Mouse (Mus musculus) megakaryocyte, embryonic 14.5 days (primary cell): Measurements from ENCODE around the gene Dock7. TPM values are rescaled to one million over a fixed set of nuclear protein-coding genes. Genes with fewer than 3 reads are reported as not detected.

Experiments
- H3K27me3 ChIP-seq: replicated peaks from 2 replicates; pipeline ENCODE3; 2012; ENCODE audit warnings: inconsistent platforms
- H3K36me3 ChIP-seq: replicated peaks from 2 replicates; pipeline ENCODE3; 2012; ENCODE audit warnings: low read length, inconsistent platforms, mixed read lengths
- H3K4me1 ChIP-seq: 2 replicates; pipeline ENCODE4 v1.6.1; 2012; ENCODE audit warnings: inconsistent platforms
- H3K4me3 ChIP-seq: replicated peaks from 2 replicates; pipeline ENCODE3; 2012; ENCODE audit warnings: moderate library complexity, mild to moderate bottlenecking, inconsistent platforms
- H3K9me3 ChIP-seq: 2 replicates; pipeline ENCODE4 v1.6.1; 2012; ENCODE audit warnings: inconsistent platforms
- FLI1 ChIP-seq: IDR thresholded peaks from 2 replicates; pipeline ENCODE4 v1.6.1; 2012; ENCODE audit warnings: low read length, inconsistent platforms, mixed read lengths
- GATA1 ChIP-seq: IDR thresholded peaks from 3 replicates; pipeline ENCODE4 v1.6.1; 2012; ENCODE audit warnings: mixed read lengths, low read length, inconsistent platforms, borderline replicate concordance
- polyA plus RNA-seq: library from polyadenylated mRNA; stranded (reverse); fragments of >175 nt; gene quantifications from 2 replicates; pipeline ENCODE4 v1.2.3, GENCODE M21; 2012; ENCODE audit warnings: low replicate concordance; ENCODE audit not compliant: insufficient read depth

Dock7 gene
- polyA plus RNA-seq, 1 experiment: 0.41 TPM

- no peaks in the 10 kb centered on the region for H3K27me3 ChIP-seq
- H3K4me1 ChIP-seq: peaks cover 29% of the 10 kb centered on the region
- H3K36me3 ChIP-seq: peaks cover 5% of the 10 kb centered on the region
- TF ChIP-seq GATA1 (no peak), FLI1 (no peak)
- H3K9me3 ChIP-seq: peaks cover 11% of the 10 kb centered on the region
- H3K4me3 ChIP-seq: peak within 1 kb of the TSS; percentile 95
Measured at GRCm38 (mm10) chr4:98923568-98924070, 197.1 kb downstream of the Dock7 start, which contains the start of gene Usp1. TSS of gene Usp1 (plus strand) at chr4:98923810.

- Histone ChIP-seq H3K9me3 (peaks cover 11% of the 10 kb centered on the region), H3K4me3 (peak overlapping the region; percentile 95), H3K27me3 (no peaks in the 10 kb centered on the region), H3K4me1 (peaks cover 29% of the 10 kb centered on the region), H3K36me3 (peaks cover under 1% of the 10 kb centered on the region)
- TF ChIP-seq FLI1 (no peak), GATA1 (no peak)
Measured at GRCm38 (mm10) chr4:98922643-98923567, 197.8 kb downstream of the Dock7 start.

GRCm38 (mm10) chr4:98922061-98922642, 198.6 kb downstream of the Dock7 start:
- peaks cover 31% of the 10 kb centered on the region for H3K4me1 ChIP-seq
- H3K27me3 ChIP-seq: no peaks in the 10 kb centered on the region
- no peaks in the 10 kb centered on the region for H3K36me3 ChIP-seq
- TF ChIP-seq GATA1 (no peak), FLI1 (no peak)
- H3K9me3 ChIP-seq: peaks cover 11% of the 10 kb centered on the region
- peak overlapping the region; percentile 95 for H3K4me3 ChIP-seq

- Histone ChIP-seq H3K4me3 (no peak overlapping the region), H3K9me3 (peaks cover 11% of the 10 kb centered on the region), H3K36me3 (no peaks in the 10 kb centered on the region), H3K4me1 (peaks cover 27% of the 10 kb centered on the region), H3K27me3 (no peaks in the 10 kb centered on the region)
- TF ChIP-seq FLI1 (no peak), GATA1 (no peak)
Measured at GRCm38 (mm10) chr4:98920896-98921295, 199.8 kb downstream of the Dock7 start.

- Histone ChIP-seq H3K27me3 (no peaks in the 10 kb centered on the region), H3K36me3 (no peaks in the 10 kb centered on the region), H3K4me3 (no peak overlapping the region), H3K9me3 (peaks cover 11% of the 10 kb centered on the region), H3K4me1 (peaks cover 18% of the 10 kb centered on the region)
- TF ChIP-seq GATA1 (no peak), FLI1 (no peak)
Measured at GRCm38 (mm10) chr4:98918204-98918603, 202.5 kb downstream of the Dock7 start.

GRCm38 (mm10) chr4:98917724-98918123, 203.0 kb downstream of the Dock7 start:
- TF ChIP-seq FLI1: no peak
- no peak for TF ChIP-seq GATA1

GRCm38 (mm10) chr4:98910246-98910645, 210.5 kb downstream of the Dock7 start:
- Histone ChIP-seq H3K4me1 (no peaks in the 10 kb centered on the region), H3K36me3 (no peaks in the 10 kb centered on the region), H3K9me3 (peaks cover 9% of the 10 kb centered on the region; the same call in 1 of the 2 replicates), H3K4me3 (no peak overlapping the region), H3K27me3 (no peaks in the 10 kb centered on the region)
- TF ChIP-seq FLI1: no peak
- TF ChIP-seq GATA1: no peak

More at GRCm38 (mm10) chr4:98917724-98918123, 203.0 kb downstream of the Dock7 start:
- no peaks in the 10 kb centered on the region for H3K36me3 ChIP-seq
- no peak overlapping the region for H3K4me3 ChIP-seq
- peaks cover 11% of the 10 kb centered on the region for H3K9me3 ChIP-seq
- no peaks in the 10 kb centered on the region for H3K27me3 ChIP-seq
- peaks cover 18% of the 10 kb centered on the region for H3K4me1 ChIP-seq

- TF ChIP-seq FLI1 (no peak), GATA1 (no peak)
- H3K4me3 ChIP-seq: no peak overlapping the region
- H3K27me3 ChIP-seq: no peaks in the 10 kb centered on the region
- H3K36me3 ChIP-seq: no peaks in the 10 kb centered on the region
- peaks cover 8% of the 10 kb centered on the region for H3K9me3 ChIP-seq
- H3K4me1 ChIP-seq: no peaks in the 10 kb centered on the region
Measured at GRCm38 (mm10) chr4:98887148-98887547, 233.6 kb downstream of the Dock7 start.

Other genes starting within 250 kb of the Dock7 start
- gene Usp1, start 197.1 kb downstream of the Dock7 start, polyA plus RNA-seq: 77.5 and 131 TPM in 2 replicates
- 0.18 TPM in 1 of 2 replicates, not detected in the other for gene Angptl3, start 90.0 kb downstream of the Dock7 start, polyA plus RNA-seq
- gene Atg4c, start 73.0 kb upstream of the Dock7 start, polyA plus RNA-seq: 0.06 TPM in 1 of 2 replicates, not detected in the other
- gene Gm12689, start 175.0 kb upstream of the Dock7 start, polyA plus RNA-seq: 1.7 TPM in 1 of 2 replicates, not detected in the other